Mouse (Mus musculus) limb, embryonic 14.5 days (tissue): ENCODE measurements around the gene Nrcam. TPM values are rescaled to one million over a fixed set of nuclear protein-coding genes. Genes with fewer than 3 reads are reported as not detected.

ENCODE experiments used
- ATAC-seq: fragments of 200-750 bp; cut with Nextera tagmentation; 2 replicates; pipeline ENCODE4 v1.8.0; 2017; ENCODE audit warnings: low read depth, moderate number of reproducible peaks, moderate TSS enrichment; ENCODE audit not compliant: low FRiP score
- DNase-seq: peaks from one replicate; pipeline ENCODE4 v3.0.0-alpha.2; 2015; ENCODE audit warnings: low spot score
- H3K27ac ChIP-seq: fragments of 300-500 bp; sonication (generic); replicated peaks from 2 replicates; pipeline ENCODE4 v1.5.1; 2014; ENCODE audit warnings: low read depth, mild to moderate bottlenecking, low read length, moderate library complexity, mixed read lengths
- H3K27me3 ChIP-seq: fragments of 300-500 bp; sonication (generic); 2 replicates; pipeline ENCODE4 v1.6.1; 2014; ENCODE audit warnings: low read length, mixed read lengths; ENCODE audit not compliant: control insufficient read depth, insufficient read depth
- H3K36me3 ChIP-seq: fragments of 300-500 bp; sonication (generic); 2 replicates; pipeline ENCODE4 v1.6.1; 2014; ENCODE audit warnings: mild to moderate bottlenecking, low read length, moderate library complexity, mixed read lengths; ENCODE audit not compliant: control insufficient read depth, insufficient read depth
- H3K4me1 ChIP-seq: fragments of 300-500 bp; sonication (generic); 2 replicates; pipeline ENCODE4 v1.6.1; 2014; ENCODE audit warnings: antibody characterized with exemption, low read length, mixed read lengths; ENCODE audit not compliant: control insufficient read depth, insufficient read depth
- H3K4me2 ChIP-seq: fragments of 300-500 bp; sonication (generic); replicated peaks from 2 replicates; pipeline ENCODE4 v1.6.1; 2014; ENCODE audit warnings: low read depth, mild to moderate bottlenecking, low read length, moderate library complexity; ENCODE audit not compliant: severe bottlenecking
- H3K4me3 ChIP-seq: fragments of 300-500 bp; sonication (generic); replicated peaks from 2 replicates; pipeline ENCODE4 v1.5.1; 2014; ENCODE audit warnings: low read length
- H3K9ac ChIP-seq: fragments of 300-500 bp; sonication (generic); 2 replicates; pipeline ENCODE4 v1.6.1; 2014; ENCODE audit warnings: mild to moderate bottlenecking, low read depth, low read length, moderate library complexity; ENCODE audit not compliant: severe bottlenecking
- H3K9me3 ChIP-seq: fragments of 300-500 bp; sonication (generic); 2 replicates; pipeline ENCODE4 v1.6.1; 2016; ENCODE audit warnings: low read length; ENCODE audit not compliant: control insufficient read depth
- POLR2A ChIP-seq: fragments of 200-500 bp; IDR thresholded peaks from 2 replicates; pipeline ENCODE4 v1.8.0; 2012; ENCODE audit warnings: inconsistent platforms, mild to moderate bottlenecking, moderate library complexity, borderline replicate concordance; ENCODE audit not compliant: insufficient read depth, insufficient read length; ENCODE audit errors: extremely low read depth
- WGBS: fragments of 180-500 bp; shearing (Covaris S2); extraction: QIAGEN DNeasy Blood & Tissue Kit; methylation state at CpG from one replicate; pipeline ENCODE4 v1.1.7; 2014; 5-methylcytosine and 5-hydroxymethylcytosine counted together
- polyA plus RNA-seq, 2 experiments: library from polyadenylated mRNA; depleted of rRNA in 1 of 2; stranded (reverse) in 1 of 2; unstranded in 1 of 2; fragments of >200 nt; fragmentation: Nextera tagmentation in 1 of 2; extraction: Ambion mirVana in 1 of 2; gene quantifications; 2 replicates each; pipeline versions ENCODE4 v1.2.1 to v1.2.3; 2012 to 2014

Nrcam gene
- polyA plus RNA-seq, 2 experiments: 1.6 to 4.0 TPM

DNA sequence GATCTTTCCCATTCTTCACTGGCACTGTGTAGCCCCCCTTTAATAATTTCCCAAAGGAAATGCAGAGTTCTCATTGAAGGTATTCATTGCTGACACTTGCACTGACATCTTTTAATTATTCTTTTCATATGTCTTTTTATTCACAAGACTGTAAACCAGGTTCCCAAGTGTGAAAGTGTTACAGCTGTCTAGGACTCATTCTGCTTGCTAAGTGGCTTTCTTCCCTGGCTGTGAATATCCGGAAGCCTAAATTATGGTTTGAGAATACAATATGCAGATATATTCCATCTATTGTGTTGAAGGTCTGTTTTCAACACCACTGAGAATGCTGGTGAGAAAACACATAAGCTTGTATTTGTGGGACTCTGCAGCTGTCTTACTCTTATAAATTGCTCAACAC is 73.4 kb downstream of the Nrcam start:
- no peaks in the 10 kb centered on the region for H3K4me1 ChIP-seq
- H3K9me3 ChIP-seq: no peaks in the 10 kb centered on the region
- H3K4me2 ChIP-seq: no peak overlapping the region
- H3K27me3 ChIP-seq: no peaks in the 10 kb centered on the region
- no peak overlapping the region for H3K9ac ChIP-seq
- TF ChIP-seq POLR2A: no peak
- ATAC-seq: no peak
- no peaks in the 10 kb centered on the region for H3K36me3 ChIP-seq
- WGBS: 89% methylated on average over 1 of the region's 1 CpGs
- no peak for DNase-seq
- H3K4me3 ChIP-seq: no peak overlapping the region
- no peak overlapping the region for H3K27ac ChIP-seq

DNA sequence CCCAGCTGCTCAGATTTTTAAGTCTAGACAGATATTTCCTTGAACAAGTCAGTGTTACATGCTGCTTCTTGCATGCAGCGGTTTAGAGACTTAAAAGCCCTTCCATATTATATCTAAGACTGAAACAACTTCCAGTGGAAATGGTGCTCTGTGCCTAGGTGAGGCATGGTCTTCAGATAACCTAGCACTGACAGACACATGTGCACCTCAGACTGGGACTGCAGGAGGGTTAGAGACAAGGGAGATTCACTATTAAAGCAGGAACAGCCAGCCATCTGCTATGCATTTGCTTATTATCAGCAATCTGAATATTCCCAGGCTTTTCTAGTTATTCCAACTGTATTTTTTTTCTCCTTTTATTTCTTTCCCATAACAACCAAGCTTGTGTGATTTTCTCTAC is 74.6 kb downstream of the Nrcam start:
- Histone ChIP-seq H3K27ac (no peak overlapping the region), H3K9ac (no peak overlapping the region), H3K27me3 (no peaks in the 10 kb centered on the region), H3K9me3 (no peaks in the 10 kb centered on the region), H3K4me1 (no peaks in the 10 kb centered on the region), H3K4me2 (no peak overlapping the region), H3K36me3 (no peaks in the 10 kb centered on the region), H3K4me3 (no peak overlapping the region)
- no peak for TF ChIP-seq POLR2A
- WGBS: 81% methylated on average over 1 of the region's 1 CpGs
- no peak for ATAC-seq
- DNase-seq: no peak

DNA sequence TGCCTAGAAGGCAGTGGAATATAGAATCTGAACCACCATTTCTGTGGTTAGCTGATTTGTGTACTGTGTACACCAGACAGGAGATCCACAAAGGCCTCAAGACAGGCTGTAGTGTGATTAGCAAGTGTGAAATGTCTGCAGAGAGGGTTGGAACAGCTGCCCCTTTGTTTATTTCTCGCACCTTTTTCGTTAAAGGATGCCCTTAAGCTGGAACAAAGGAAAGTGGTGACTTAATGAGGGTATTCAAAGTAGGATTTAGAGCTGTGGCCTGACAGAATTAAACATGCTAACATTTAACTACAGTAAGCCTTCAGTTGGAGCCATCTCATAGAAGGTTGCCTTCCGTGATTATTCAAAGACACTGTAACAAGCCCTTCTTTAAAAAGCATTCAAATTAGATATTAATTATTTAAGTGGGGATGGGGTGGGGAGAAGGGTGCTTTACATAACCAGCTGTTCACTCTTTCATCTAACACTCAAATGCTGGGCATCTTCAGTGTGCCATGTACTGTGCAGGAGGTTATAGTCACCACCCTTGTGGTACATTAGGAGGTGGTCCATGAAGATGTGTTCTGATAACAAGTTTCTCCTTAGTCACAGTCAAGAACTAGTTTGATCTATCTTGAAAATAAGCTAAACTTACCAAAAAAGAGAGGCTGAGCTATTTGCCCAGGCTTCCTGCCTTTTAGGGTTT is 75.2 kb downstream of the Nrcam start:
- H3K9me3 ChIP-seq: no peaks in the 10 kb centered on the region
- no peak overlapping the region for H3K4me2 ChIP-seq
- H3K27ac ChIP-seq: no peak overlapping the region
- no peaks in the 10 kb centered on the region for H3K4me1 ChIP-seq
- ATAC-seq: no peak
- WGBS: 23% methylated on average over 3 of the region's 3 CpGs
- no peak overlapping the region for H3K9ac ChIP-seq
- no peaks in the 10 kb centered on the region for H3K27me3 ChIP-seq
- TF ChIP-seq POLR2A: no peak
- no peaks in the 10 kb centered on the region for H3K36me3 ChIP-seq
- DNase-seq: no peak
- H3K4me3 ChIP-seq: no peak overlapping the region

DNA sequence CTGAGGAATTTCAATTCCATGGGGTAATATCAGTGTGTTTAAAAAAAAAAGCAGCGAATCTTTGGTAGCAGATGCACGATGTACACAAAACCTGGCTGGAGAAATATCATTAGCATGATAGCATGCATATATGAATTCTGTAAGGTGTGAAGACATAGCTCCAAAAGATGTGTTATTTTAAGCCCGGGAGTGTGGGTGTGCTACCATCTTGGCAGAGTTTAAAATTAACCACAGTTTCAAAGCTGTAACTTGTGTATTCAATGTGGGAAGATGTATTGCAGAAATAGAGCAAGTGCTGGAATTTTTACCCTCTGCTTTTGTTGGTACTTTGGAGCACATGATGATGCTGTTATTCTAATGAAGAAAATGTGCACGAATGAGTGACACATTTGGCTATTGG is 81.1 kb downstream of the Nrcam start:
- TF ChIP-seq POLR2A: no peak
- ATAC-seq (no peak), DNase-seq (no peak)
- no peaks in the 10 kb centered on the region for H3K27me3 ChIP-seq
- no peaks in the 10 kb centered on the region for H3K4me1 ChIP-seq
- no peak overlapping the region for H3K4me3 ChIP-seq
- no peak overlapping the region for H3K4me2 ChIP-seq
- no peaks in the 10 kb centered on the region for H3K36me3 ChIP-seq
- no peak overlapping the region for H3K27ac ChIP-seq
- WGBS: 85% methylated on average over 4 of the region's 4 CpGs
- H3K9me3 ChIP-seq: no peaks in the 10 kb centered on the region
- H3K9ac ChIP-seq: no peak overlapping the region

DNA sequence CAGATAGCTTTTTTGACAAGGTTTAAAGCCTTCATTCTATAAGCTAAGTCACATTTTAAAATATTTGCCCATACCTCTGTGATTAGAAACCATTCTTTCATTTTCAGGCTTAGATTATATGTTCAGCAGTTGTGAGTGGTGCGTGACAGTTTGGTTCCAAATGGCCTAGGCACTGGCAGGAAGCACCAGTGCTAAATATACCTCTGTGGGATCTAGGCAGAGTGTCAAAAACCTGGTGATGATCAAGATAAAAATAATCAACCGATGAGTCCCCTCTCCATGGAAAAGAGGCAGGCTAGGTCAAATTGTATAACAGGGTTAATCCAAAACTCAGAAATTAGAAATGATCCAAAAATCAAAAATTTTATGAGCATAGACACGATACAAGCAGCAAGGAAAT is 82.3 kb downstream of the Nrcam start:
- WGBS: 81% methylated on average over 3 of the region's 3 CpGs
- no peak overlapping the region for H3K27ac ChIP-seq
- H3K4me1 ChIP-seq: no peaks in the 10 kb centered on the region
- no peaks in the 10 kb centered on the region for H3K9me3 ChIP-seq
- H3K4me2 ChIP-seq: no peak overlapping the region
- no peak overlapping the region for H3K4me3 ChIP-seq
- ATAC-seq (no peak), DNase-seq (no peak)
- H3K27me3 ChIP-seq: no peaks in the 10 kb centered on the region
- TF ChIP-seq POLR2A: no peak
- H3K9ac ChIP-seq: no peak overlapping the region
- no peaks in the 10 kb centered on the region for H3K36me3 ChIP-seq
